Mouse (Mus musculus) liver, adult (tissue): ENCODE results near the gene Pde1c.

Experiments
- GATA4 ChIP-seq: IDR thresholded peaks from 2 replicates; pipeline ENCODE4 v1.6.1; 2014; ENCODE audit warnings: mild to moderate bottlenecking, low read length; ENCODE audit not compliant: insufficient replicate concordance

Gene Pde1c

GRCm38 (mm10) chr6:56367257-56367656, 201.6 kb downstream of the Pde1c start:
- peak; percentile 54; the same call in 1 of the 2 replicates for TF ChIP-seq GATA4

- no peak for TF ChIP-seq GATA4
These were observed 206.3 kb downstream of the Pde1c start for GRCm38 (mm10) chr6:56362650-56363049.

DNA sequence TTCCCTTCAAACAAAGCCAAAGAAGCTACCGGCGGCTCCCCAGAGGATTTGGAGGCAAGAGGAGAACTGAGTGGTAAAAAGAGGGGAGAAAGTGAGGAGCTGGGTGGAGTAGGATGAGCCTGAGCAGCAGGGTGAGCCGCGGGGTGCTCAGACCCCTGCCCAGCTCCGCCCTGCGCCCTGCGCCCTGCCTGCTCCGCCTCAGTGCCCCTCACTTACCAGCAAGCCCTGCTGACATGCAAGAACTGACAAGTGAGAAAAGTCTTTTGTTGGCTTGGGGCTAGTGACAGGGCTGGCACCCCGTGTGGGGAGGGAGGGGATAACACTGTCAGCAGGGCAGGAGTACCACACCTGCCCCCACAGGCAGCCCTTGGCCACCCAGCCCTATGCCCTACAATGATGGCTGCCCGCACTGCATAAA, 206.8 kb downstream of the Pde1c start:
- TF ChIP-seq GATA4: no peak

GRCm38 (mm10) chr6:56361348-56362127, 207.4 kb downstream of the Pde1c start:
- TF ChIP-seq GATA4: no peak

DNA sequence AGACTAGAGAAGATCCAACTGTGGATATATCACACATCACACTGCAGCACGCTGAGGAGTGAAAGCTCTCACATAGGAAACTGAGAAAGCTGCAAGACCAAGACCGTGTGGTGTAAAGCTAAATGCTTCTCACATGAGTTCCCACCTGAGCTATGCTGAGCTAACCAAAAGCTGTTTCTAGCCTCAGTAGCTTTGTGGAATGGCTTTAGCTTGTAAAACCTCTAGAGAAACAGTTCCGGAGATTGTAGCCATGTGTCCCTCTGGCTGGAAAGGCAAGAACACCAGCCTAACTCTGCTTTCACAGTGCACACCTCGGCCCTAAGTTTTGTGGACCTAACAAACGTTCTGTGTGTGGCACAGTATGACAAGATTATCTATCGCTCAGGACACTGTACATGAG, 208.8 kb downstream of the Pde1c start:
- TF ChIP-seq GATA4: no peak

GRCm38 (mm10) chr6:56359126-56359525, 209.8 kb downstream of the Pde1c start:
- TF ChIP-seq GATA4: no peak

DNA sequence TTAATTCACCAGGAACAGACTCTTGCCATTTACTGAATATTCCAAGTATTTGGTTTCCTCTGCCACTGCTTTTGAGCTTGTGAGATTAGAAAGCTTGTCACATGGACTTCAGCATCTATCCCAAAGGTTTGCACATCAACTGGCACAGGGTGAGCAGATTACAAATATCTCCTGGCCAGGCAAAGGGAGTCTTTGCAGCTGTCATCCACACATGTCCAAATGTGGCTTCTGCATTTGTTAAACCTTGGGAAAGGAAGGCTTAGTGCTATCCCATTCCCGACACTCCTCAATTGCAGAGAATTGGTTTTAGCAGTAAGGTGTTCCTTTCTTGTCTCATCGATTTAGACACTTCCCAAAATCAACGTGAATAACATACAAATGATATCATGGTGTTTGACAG, 221.7 kb downstream of the Pde1c start:
- no peak for TF ChIP-seq GATA4

GRCm38 (mm10) chr6:56345082-56345481, 223.8 kb downstream of the Pde1c start:
- TF ChIP-seq GATA4: no peak

- TF ChIP-seq GATA4: no peak
These were observed 226.9 kb downstream of the Pde1c start for GRCm38 (mm10) chr6:56342005-56342404.

DNA sequence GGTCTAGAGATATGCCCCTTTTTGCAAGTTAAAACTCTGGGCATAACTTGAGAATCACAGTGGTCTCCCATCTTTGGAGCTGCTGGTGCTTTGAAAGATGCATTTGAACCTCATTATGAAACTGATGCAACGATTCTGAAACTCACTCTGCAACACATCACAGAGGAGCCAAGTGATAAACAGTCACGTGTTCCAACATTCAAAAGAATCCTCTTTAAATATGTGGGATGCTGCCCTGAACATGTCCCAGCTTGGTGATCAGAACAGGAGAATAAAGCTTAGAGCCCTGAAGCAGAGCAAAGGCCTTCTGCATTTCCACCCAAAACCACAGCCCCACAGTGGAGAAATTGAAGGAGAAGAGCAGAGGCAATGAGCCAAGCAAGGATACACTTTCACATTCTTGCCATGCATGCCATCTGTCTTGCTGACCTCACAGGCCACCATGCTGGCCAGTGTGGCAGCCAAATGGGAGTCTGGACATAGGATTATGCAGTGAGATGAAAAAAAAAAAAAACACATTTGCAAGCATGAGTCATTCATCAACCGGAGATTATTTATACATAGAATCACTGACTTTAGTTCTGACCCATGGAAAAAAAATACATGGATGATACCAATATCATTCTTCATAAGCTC, 233.0 kb downstream of the Pde1c start:
- no peak for TF ChIP-seq GATA4

DNA sequence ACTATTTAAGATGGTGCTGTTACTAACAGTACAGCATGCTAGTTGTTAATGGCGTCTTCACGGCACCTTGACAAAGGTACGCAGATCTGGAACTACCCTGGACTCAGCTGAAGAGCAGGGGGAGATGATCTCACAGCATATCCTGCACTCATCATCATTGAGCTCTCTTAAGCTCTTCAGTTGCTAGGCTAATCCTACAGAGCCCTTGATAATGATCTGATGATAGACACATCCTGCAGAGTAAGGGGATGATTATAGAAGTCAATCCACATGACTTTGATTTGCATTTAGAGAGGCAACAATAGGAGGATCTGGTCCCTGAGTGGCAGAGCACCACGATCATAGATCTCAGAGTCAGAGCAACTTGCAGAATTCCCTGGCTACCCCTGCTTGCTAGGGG, 236.8 kb downstream of the Pde1c start:
- TF ChIP-seq GATA4: no peak

DNA sequence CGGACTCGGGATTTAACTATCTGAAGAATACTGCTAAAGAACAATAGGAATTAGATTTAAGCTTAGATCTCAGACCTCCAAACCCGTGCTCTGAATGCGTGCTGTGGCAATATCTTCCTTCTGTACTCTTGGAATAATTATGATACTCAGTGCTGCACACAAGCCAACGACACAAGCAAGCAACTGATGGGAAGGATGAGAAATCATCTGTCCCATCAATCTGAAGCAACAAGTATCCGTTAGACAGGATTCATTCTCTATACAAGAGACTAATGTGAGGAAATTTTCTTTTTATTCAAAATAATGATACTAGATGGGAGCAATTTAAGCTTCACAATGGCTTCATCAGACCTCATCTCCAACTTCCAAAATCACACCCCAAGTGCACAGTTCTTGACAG, 237.5 kb downstream of the Pde1c start:
- TF ChIP-seq GATA4: no peak

DNA sequence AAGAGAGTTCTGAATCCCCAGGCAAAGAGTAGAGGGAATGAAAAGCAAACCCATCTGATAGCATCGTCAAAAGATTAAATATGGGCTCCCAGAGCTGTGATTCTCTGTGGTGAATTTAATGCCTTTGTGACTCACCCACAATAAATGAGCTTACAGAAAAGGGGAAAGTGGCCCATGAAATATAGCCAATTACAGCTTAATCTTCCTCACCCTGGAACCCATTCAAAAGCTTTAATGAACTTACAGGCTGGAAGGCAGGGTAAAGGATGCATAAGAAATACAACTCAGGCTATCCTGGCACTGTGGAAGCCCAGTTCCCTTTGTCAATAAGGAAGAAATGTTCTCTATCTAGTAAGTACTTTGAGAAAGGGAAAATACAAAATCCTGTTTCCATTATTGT, 240.8 kb downstream of the Pde1c start:
- TF ChIP-seq GATA4: no peak

DNA sequence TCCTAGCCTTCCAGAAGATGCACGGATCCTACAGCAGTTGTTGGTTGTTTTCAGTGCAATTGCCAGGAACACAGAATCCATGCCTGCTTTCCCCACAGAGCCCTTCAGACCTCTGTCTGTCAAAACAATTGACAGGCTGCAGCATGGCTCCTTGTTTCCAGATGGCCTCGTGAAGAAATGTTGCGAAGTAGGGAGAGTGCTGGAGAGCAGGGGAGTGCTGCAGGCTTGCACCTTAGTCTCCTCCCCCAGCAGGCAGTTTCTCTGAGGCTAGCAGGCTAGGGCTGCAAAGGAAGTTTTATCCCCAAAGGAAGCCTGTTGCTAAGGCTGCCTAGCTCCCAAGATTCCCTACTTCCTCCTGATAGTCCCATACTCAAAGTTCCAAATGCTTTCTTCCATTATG, 246.1 kb downstream of the Pde1c start:
- TF ChIP-seq GATA4: no peak

DNA sequence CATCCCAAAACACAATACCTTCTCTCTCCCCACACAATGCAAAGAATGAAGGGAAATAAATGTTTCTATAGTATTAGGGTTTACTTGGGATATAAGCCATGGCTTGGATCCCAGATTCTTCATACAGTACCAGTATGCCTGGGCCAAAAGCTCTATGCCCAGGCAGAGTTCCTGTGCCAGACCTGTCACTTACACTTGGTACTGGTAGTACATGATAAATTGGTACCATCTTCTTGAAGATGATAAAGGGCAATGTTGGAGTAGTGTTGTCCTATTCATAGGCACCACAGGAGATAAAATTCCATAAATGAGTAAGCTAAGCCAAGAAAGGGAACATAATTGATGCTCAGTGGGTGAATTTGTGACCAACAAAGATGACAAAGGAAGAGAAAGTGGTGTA, 258.6 kb downstream of the Pde1c start:
- no peak for TF ChIP-seq GATA4

GRCm38 (mm10) chr6:56306066-56306465, 262.8 kb downstream of the Pde1c start:
- no peak for TF ChIP-seq GATA4

- TF ChIP-seq GATA4: no peak
These were observed 276.7 kb downstream of the Pde1c start for GRCm38 (mm10) chr6:56292176-56292575.
